Mouse (Mus musculus): ENCODE measurements around the gene Gldn.

Gene Gldn

GRCm38 (mm10) chr9:54286331-54286987 is at the start of gene Gldn:
Gldn (plus strand) TSS chr9:54286486.
- DNase-seq (ENCODE audit: low spot score) = no peak

GRCm38 (mm10) chr9:54244869-54245665 is 41.2 kb upstream of the Gldn start:
- no peak for DNase-seq (ENCODE audit: low spot score)

GRCm38 (mm10) chr9:54264754-54265153 is 21.5 kb upstream of the Gldn start:
- no peak for DNase-seq (ENCODE audit: low spot score)

- DNase-seq (ENCODE audit: low spot score) = no peak
Observed at GRCm38 (mm10) chr9:54268010-54268409, 18.3 kb upstream of the Gldn start, which contains the start of gene Cyp19a1. Cyp19a1 (minus strand) TSS chr9:54268110.

- DNase-seq (ENCODE audit: low spot score) = no peak
Observed at GRCm38 (mm10) chr9:54269987-54270386, 16.3 kb upstream of the Gldn start.

GRCm38 (mm10) chr9:54270889-54271288 is 15.4 kb upstream of the Gldn start:
- DNase-seq (ENCODE audit: low spot score) = peak; percentile 3

GRCm38 (mm10) chr9:54275283-54275682 is 11.0 kb upstream of the Gldn start:
- no peak for DNase-seq (ENCODE audit: low spot score)

- DNase-seq (ENCODE audit: low spot score) = no peak
Observed at GRCm38 (mm10) chr9:54279046-54279589, 7.2 kb upstream of the Gldn start.

GRCm38 (mm10) chr9:54287804-54288203 is 1.5 kb downstream of the Gldn start:
- DNase-seq (ENCODE audit: low spot score) = no peak

- DNase-seq (ENCODE audit: low spot score) = no peak
Observed at GRCm38 (mm10) chr9:54299389-54299788, 13.1 kb downstream of the Gldn start.

- DNase-seq (ENCODE audit: low spot score) = no peak
Observed at GRCm38 (mm10) chr9:54299792-54300191, 13.5 kb downstream of the Gldn start.

GRCm38 (mm10) chr9:54301255-54301654 is 15.0 kb downstream of the Gldn start:
- DNase-seq (ENCODE audit: low spot score) = no peak

GRCm38 (mm10) chr9:54308209-54308608 is 21.9 kb downstream of the Gldn start:
- DNase-seq (ENCODE audit: low spot score) = no peak

- no peak for DNase-seq (ENCODE audit: low spot score)
Observed at GRCm38 (mm10) chr9:54308751-54309358, 22.6 kb downstream of the Gldn start.

GRCm38 (mm10) chr9:54316363-54316762 is 30.1 kb downstream of the Gldn start:
- DNase-seq (ENCODE audit: low spot score) = no peak

- DNase-seq (ENCODE audit: low spot score) = no peak
Observed at GRCm38 (mm10) chr9:54323456-54323855, 37.2 kb downstream of the Gldn start.

GRCm38 (mm10) chr9:54329201-54329600 is 42.9 kb downstream of the Gldn start:
- no peak for DNase-seq (ENCODE audit: low spot score)

- no peak for DNase-seq (ENCODE audit: low spot score)
Observed at GRCm38 (mm10) chr9:54335582-54335981, 49.3 kb downstream of the Gldn start.

GRCm38 (mm10) chr9:54336532-54337144 is 50.4 kb downstream of the Gldn start:
- no peak for DNase-seq (ENCODE audit: low spot score)

- no peak for DNase-seq (ENCODE audit: low spot score)
Observed at GRCm38 (mm10) chr9:54342026-54342425, 55.7 kb downstream of the Gldn start.

GRCm38 (mm10) chr9:54356756-54357155 is 70.5 kb downstream of the Gldn start:
- no peak for DNase-seq (ENCODE audit: low spot score)

Data from yolk sac, embryonic 10.5 days (tissue).